Mouse (Mus musculus) erythroblast, embryonic 14.5 days (primary cell): ENCODE results near the gene Gtf2a1.

Source experiments
- GATA1 ChIP-seq: IDR thresholded peaks from 2 replicates; pipeline ENCODE4 v1.6.1; 2012; ENCODE audit warnings: low read length, inconsistent platforms, mixed read lengths
- TAL1 ChIP-seq: IDR thresholded peaks from 3 replicates; pipeline ENCODE4 v1.6.1; 2012; ENCODE audit warnings: low read length, inconsistent platforms, mixed read lengths

DNA sequence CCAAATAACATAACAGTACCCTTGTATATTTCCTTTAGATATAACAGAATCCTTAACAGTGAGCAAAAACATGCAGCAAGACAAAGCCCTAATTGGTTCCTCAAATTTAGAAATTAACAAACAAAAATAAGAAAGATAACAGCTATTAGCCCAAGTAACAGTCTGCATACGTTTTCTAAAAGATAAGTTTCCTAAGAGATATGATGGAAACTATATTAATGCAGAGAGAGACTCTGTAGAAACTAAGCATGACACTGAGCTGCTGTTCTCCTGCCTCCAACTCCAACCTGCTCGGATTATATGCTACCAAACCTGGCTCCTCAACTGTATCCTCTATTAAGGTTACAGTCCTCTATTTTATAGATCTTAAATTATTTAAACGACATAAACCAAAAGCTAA, 21.0 kb downstream of the Gtf2a1 start:
- no peak for TF ChIP-seq TAL1
- TF ChIP-seq GATA1: no peak
